Mouse (Mus musculus) midbrain, embryonic 11.5 days (tissue): ENCODE measurements around the gene Rcc1. TPM values are rescaled to one million over a fixed set of nuclear protein-coding genes. Genes with fewer than 3 reads are reported as not detected.

Source experiments
- ATAC-seq: fragments of 200-750 bp; cut with Nextera tagmentation; 2 replicates; pipeline ENCODE4 v1.8.0; 2017; ENCODE audit warnings: moderate TSS enrichment, moderate library complexity; ENCODE audit not compliant: low FRiP score
- DNase-seq: peaks from one replicate; pipeline ENCODE4 v3.0.0; 2015; ENCODE audit warnings: low spot score; ENCODE audit errors: missing footprints
- H3K27ac ChIP-seq: fragments of 300-500 bp; sonication (generic); 2 replicates; pipeline ENCODE4 v1.5.1; 2014; ENCODE audit warnings: low read depth, low read length
- H3K27me3 ChIP-seq: fragments of 300-500 bp; sonication (generic); 2 replicates; pipeline ENCODE4 v1.6.1; 2014; ENCODE audit warnings: mild to moderate bottlenecking, low read length, moderate library complexity, mixed read lengths; ENCODE audit not compliant: control insufficient read depth, insufficient read depth
- H3K36me3 ChIP-seq: fragments of 300-500 bp; sonication (generic); 2 replicates; pipeline ENCODE4 v1.6.1; 2014; ENCODE audit warnings: mild to moderate bottlenecking, low read length, moderate library complexity, mixed read lengths; ENCODE audit not compliant: control insufficient read depth, insufficient read depth
- H3K4me1 ChIP-seq: fragments of 300-500 bp; sonication (generic); 2 replicates; pipeline ENCODE4 v1.6.1; 2014; ENCODE audit warnings: low read length; ENCODE audit not compliant: control insufficient read depth, insufficient read depth
- H3K4me2 ChIP-seq: fragments of 300-500 bp; sonication (generic); 2 replicates; pipeline ENCODE4 v1.6.1; 2014; ENCODE audit warnings: mild to moderate bottlenecking, moderate library complexity
- H3K4me3 ChIP-seq: fragments of 300-500 bp; sonication (generic); 2 replicates; pipeline ENCODE4 v1.5.1; 2014; ENCODE audit warnings: low read depth, low read length
- H3K9ac ChIP-seq: fragments of 300-500 bp; sonication (generic); 2 replicates; pipeline ENCODE4 v1.6.1; 2014; ENCODE audit warnings: low read length
- H3K9me3 ChIP-seq: fragments of 300-500 bp; sonication (generic); 2 replicates; pipeline ENCODE4 v1.6.1; 2016; ENCODE audit warnings: low read length; ENCODE audit not compliant: control insufficient read depth
- WGBS: fragments of 180-500 bp; shearing (Covaris S2); extraction: QIAGEN DNeasy Blood & Tissue Kit; methylation state at CpG from one replicate; pipeline ENCODE4 v1.1.7; 2014; 5-methylcytosine and 5-hydroxymethylcytosine counted together
- polyA plus RNA-seq: library from polyadenylated mRNA; unstranded; fragments of >200 nt; fragmentation: Nextera tagmentation; extraction: Ambion mirVana; gene quantifications from 2 replicates; pipeline ENCODE4 v1.2.1, GENCODE M21; 2014

Gene Rcc1
- polyA plus RNA-seq = 62.1 and 70.3 TPM in 2 replicates

GRCm38 (mm10) chr4:132353481-132353885 lies at the start of gene Rcc1:
Gene Rcc1 (minus strand): TSS chr4:132353605.
- peak within 1 kb of the TSS; percentile 84 for H3K4me2 ChIP-seq
- peaks cover 7% of the 10 kb centered on the region for H3K36me3 ChIP-seq
- H3K27me3 ChIP-seq = no peaks in the 10 kb centered on the region
- no peaks in the 10 kb centered on the region for H3K9me3 ChIP-seq
- under 1% methylated on average over 31 of the region's 31 CpGs for WGBS
- peak within 1 kb of the TSS; percentile 83 for H3K4me3 ChIP-seq
- H3K9ac ChIP-seq = peak within 1 kb of the TSS; percentile 89
- DNase-seq = peak; percentile 98
- H3K4me1 ChIP-seq = peaks cover 6% of the 10 kb centered on the region
- H3K27ac ChIP-seq = peak within 1 kb of the TSS; percentile 88
- ATAC-seq = peak; percentile 90

GRCm38 (mm10) chr4:132401016-132401415 lies 47.6 kb upstream of the Rcc1 start:
- H3K4me1 ChIP-seq = peaks cover 4% of the 10 kb centered on the region
- 92% methylated on average over 9 of the region's 9 CpGs for WGBS
- H3K4me3 ChIP-seq = no peak overlapping the region
- DNase-seq = no peak
- ATAC-seq = no peak
- H3K9me3 ChIP-seq = no peaks in the 10 kb centered on the region
- no peak overlapping the region for H3K4me2 ChIP-seq
- H3K27ac ChIP-seq = no peak overlapping the region
- H3K27me3 ChIP-seq = no peaks in the 10 kb centered on the region
- H3K36me3 ChIP-seq = no peaks in the 10 kb centered on the region; the same call in 1 of the 2 replicates
- H3K9ac ChIP-seq = no peak overlapping the region

DNA sequence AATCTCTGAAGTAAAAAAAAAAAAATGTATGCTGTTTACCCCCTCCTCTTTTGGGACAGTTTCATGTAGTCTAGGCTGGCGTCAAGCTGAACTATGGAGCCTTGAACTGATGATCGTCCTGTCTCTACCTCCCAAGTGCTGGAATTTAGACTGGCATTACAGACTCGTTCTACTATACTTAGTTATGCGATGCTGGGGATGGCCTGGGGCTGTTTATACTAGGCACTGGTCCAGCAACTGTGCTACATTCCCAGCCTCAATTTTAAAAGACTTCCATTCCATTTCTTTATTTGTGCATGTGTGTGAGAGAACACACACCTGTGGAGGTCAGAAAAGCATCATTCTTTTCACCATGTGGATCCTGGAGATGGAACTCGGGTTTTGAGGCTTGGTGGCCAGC lies 45.5 kb upstream of the Rcc1 start:
- no peak overlapping the region for H3K9ac ChIP-seq
- H3K36me3 ChIP-seq = no peaks in the 10 kb centered on the region; the same call in 1 of the 2 replicates
- no peak overlapping the region for H3K4me2 ChIP-seq
- no peak overlapping the region for H3K27ac ChIP-seq
- DNase-seq = no peak
- ATAC-seq = no peak
- 84% methylated on average over 5 of the region's 5 CpGs for WGBS
- no peak overlapping the region for H3K4me3 ChIP-seq
- peaks cover 4% of the 10 kb centered on the region for H3K4me1 ChIP-seq
- H3K9me3 ChIP-seq = no peaks in the 10 kb centered on the region
- no peaks in the 10 kb centered on the region for H3K27me3 ChIP-seq

GRCm38 (mm10) chr4:132398045-132398774 lies 44.8 kb upstream of the Rcc1 start:
- no peaks in the 10 kb centered on the region; the same call in 1 of the 2 replicates for H3K36me3 ChIP-seq
- ATAC-seq (no peak), DNase-seq (peak; percentile 87)
- H3K4me2 ChIP-seq = no peak overlapping the region; the same call in 1 of the 2 replicates
- H3K27ac ChIP-seq = no peak overlapping the region
- no peaks in the 10 kb centered on the region for H3K9me3 ChIP-seq
- peaks cover 4% of the 10 kb centered on the region for H3K4me1 ChIP-seq
- no peak overlapping the region for H3K4me3 ChIP-seq
- H3K27me3 ChIP-seq = no peaks in the 10 kb centered on the region
- H3K9ac ChIP-seq = no peak overlapping the region
- 47% methylated on average over 11 of the region's 11 CpGs for WGBS

GRCm38 (mm10) chr4:132397120-132397519 lies 43.7 kb upstream of the Rcc1 start:
- Histone ChIP-seq H3K9ac (no peak overlapping the region), H3K27me3 (no peaks in the 10 kb centered on the region), H3K4me1 (peaks cover 4% of the 10 kb centered on the region), H3K36me3 (no peaks in the 10 kb centered on the region; the same call in 1 of the 2 replicates), H3K27ac (no peak overlapping the region), H3K9me3 (no peaks in the 10 kb centered on the region), H3K4me3 (no peak overlapping the region), H3K4me2 (no peak overlapping the region)
- no peak for ATAC-seq
- DNase-seq = no peak
- WGBS = 90% methylated on average over 3 of the region's 3 CpGs

GRCm38 (mm10) chr4:132396251-132396650 lies 42.8 kb upstream of the Rcc1 start:
- DNase-seq (no peak), ATAC-seq (no peak)
- 95% methylated on average over 7 of the region's 7 CpGs for WGBS
- Histone ChIP-seq H3K9ac (no peak overlapping the region), H3K4me3 (no peak overlapping the region), H3K27ac (no peak overlapping the region), H3K4me2 (no peak overlapping the region), H3K4me1 (peaks cover 4% of the 10 kb centered on the region), H3K27me3 (no peaks in the 10 kb centered on the region), H3K9me3 (no peaks in the 10 kb centered on the region), H3K36me3 (no peaks in the 10 kb centered on the region; the same call in 1 of the 2 replicates)

GRCm38 (mm10) chr4:132391063-132391740 lies 37.8 kb upstream of the Rcc1 start:
- Histone ChIP-seq H3K4me2 (no peak overlapping the region), H3K9me3 (no peaks in the 10 kb centered on the region), H3K27ac (no peak overlapping the region), H3K36me3 (no peaks in the 10 kb centered on the region), H3K27me3 (no peaks in the 10 kb centered on the region), H3K9ac (no peak overlapping the region), H3K4me1 (no peaks in the 10 kb centered on the region), H3K4me3 (no peak overlapping the region)
- WGBS = 96% methylated on average over 8 of the region's 8 CpGs
- no peak for DNase-seq
- ATAC-seq = no peak

GRCm38 (mm10) chr4:132389302-132389701 lies 35.9 kb upstream of the Rcc1 start:
- Histone ChIP-seq H3K9me3 (no peaks in the 10 kb centered on the region), H3K9ac (no peak overlapping the region), H3K4me3 (no peak overlapping the region), H3K36me3 (no peaks in the 10 kb centered on the region), H3K27me3 (no peaks in the 10 kb centered on the region), H3K4me2 (no peak overlapping the region), H3K27ac (no peak overlapping the region), H3K4me1 (no peaks in the 10 kb centered on the region)
- ATAC-seq (no peak), DNase-seq (no peak)
- 93% methylated on average over 4 of the region's 4 CpGs for WGBS

GRCm38 (mm10) chr4:132387617-132388016 lies 34.2 kb upstream of the Rcc1 start:
- DNase-seq (peak; percentile 35), ATAC-seq (no peak)
- Histone ChIP-seq H3K27ac (no peak overlapping the region), H3K27me3 (no peaks in the 10 kb centered on the region), H3K9me3 (no peaks in the 10 kb centered on the region), H3K9ac (no peak overlapping the region), H3K36me3 (no peaks in the 10 kb centered on the region), H3K4me3 (no peak overlapping the region), H3K4me2 (no peak overlapping the region), H3K4me1 (no peaks in the 10 kb centered on the region)
- 91% methylated on average over 5 of the region's 5 CpGs for WGBS
